Mouse (Mus musculus): ENCODE data around the gene Amy2a1.
"Not testable (repeated sequence)": the region's sequence is repeated elsewhere in the genome, so short reads cannot be mapped to it uniquely, and the experiment has no call there.

GRCm38 (mm10) chr3:113532328-113532727, at the start of gene Amy2a1:
- not testable (repeated sequence) for TF ChIP-seq ZC3H11A (IDR thresholded peaks at IDR 0.05; ENCODE audit: borderline replicate concordance, low read depth, low read length); MAFK (IDR thresholded peaks at IDR 0.05; ENCODE audit: insufficient read depth, low read depth, low read length); HCFC1 (IDR thresholded peaks at IDR 0.05; ENCODE audit: borderline replicate concordance, insufficient read depth, low read length); ZNF384 (IDR thresholded peaks at IDR 0.05; ENCODE audit: low read depth, low read length)

All from ES-E14 (cell line).